Mouse (Mus musculus): ENCODE data around the gene Tacr3. TPM values are rescaled to one million over a fixed set of nuclear protein-coding genes. Genes with fewer than 3 reads are reported as not detected.

Tacr3 gene
- polyA plus RNA-seq (2015; fragmentation: Nextera tagmentation; extraction: Ambion mirVana), result 0.04 TPM in 1 of 2 replicates, not detected in the other

DNA sequence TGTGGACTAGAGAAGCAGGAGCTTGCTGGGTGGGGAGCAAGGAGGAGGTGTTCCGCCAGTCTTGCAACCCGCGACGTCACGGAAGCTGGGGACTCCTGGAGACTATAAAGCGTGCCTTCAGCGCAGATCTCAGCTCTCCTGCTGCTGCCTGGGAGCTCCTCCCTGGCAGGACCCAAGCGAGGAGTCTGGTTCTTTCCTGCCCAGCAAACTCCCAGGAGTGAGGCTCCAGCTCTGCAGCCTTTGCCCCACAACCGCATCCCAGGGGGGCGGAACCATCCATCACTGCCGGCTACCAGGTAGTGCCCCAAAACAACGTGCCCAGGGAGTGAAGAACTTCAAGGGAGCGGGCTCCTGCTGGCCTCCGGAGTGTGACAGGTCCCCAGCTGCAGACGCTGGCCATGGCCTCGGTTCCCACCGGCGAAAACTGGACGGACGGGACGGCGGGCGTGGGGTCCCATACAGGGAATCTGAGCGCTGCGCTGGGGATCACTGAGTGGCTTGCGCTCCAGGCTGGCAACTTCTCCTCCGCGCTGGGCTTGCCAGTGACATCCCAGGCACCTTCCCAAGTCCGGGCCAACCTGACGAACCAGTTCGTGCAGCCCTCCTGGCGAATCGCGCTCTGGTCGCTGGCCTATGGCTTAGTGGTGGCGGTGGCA, at the start of gene Tacr3:
Gene Tacr3, plus strand, starts transcription at position 133 of the 656 bp plus-strand sequence.
- H3K4me2 ChIP-seq, result peak within 1 kb of the TSS; percentile 62
- H3K27me3 ChIP-seq, result peaks cover 14% of the 10 kb centered on the region; the same call in 1 of the 2 replicates
- under 1% methylated on average over 36 of the region's 36 CpGs for WGBS
- H3K27ac ChIP-seq, result no peak within 1 kb of the TSS
- no peaks in the 10 kb centered on the region for H3K9me3 ChIP-seq
- H3K36me3 ChIP-seq, result no peaks in the 10 kb centered on the region
- H3K4me3 ChIP-seq, result peak within 1 kb of the TSS; percentile 28
- peaks cover 11% of the 10 kb centered on the region for H3K4me1 ChIP-seq
- 0 out of 2 replicates have a peak, but pooled peaks have one; percentile 35 for ATAC-seq (ENCODE audit: borderline replicate concordance, extremely low read depth, low FRiP score, low TSS enrichment)
- no peak within 1 kb of the TSS for H3K9ac ChIP-seq

DNA sequence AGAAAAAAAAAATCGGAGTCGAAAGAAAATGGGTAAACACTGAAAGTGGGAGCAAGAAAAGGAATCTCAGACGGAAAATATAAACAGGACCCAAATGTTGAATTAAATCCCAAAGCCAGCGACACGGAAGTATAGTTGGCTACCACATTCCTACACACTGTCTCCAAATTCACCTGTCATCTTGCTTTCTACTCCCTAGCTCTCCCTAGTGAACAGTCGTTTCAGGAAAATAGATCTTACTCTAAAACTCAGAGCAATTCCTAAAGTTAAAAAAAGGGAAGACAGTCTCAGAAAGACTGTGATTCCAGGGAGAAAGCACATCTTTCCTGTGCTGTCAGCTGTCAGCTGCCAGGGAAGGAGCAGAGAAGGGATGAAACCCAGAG, 324 bp upstream of the Tacr3 start:
- Histone ChIP-seq H3K4me1 (peaks cover 11% of the 10 kb centered on the region), H3K9ac (no peak overlapping the region), H3K9me3 (no peaks in the 10 kb centered on the region), H3K27ac (no peak overlapping the region), H3K36me3 (no peaks in the 10 kb centered on the region), H3K27me3 (peaks cover 14% of the 10 kb centered on the region; the same call in 1 of the 2 replicates), H3K4me2 (peak overlapping the region; percentile 62), H3K4me3 (peak overlapping the region; percentile 28; the same call in 1 of the 2 replicates)
- no peak for ATAC-seq (ENCODE audit: borderline replicate concordance, extremely low read depth, low FRiP score, low TSS enrichment)
- WGBS, result 38% methylated on average over 6 of the region's 6 CpGs

DNA sequence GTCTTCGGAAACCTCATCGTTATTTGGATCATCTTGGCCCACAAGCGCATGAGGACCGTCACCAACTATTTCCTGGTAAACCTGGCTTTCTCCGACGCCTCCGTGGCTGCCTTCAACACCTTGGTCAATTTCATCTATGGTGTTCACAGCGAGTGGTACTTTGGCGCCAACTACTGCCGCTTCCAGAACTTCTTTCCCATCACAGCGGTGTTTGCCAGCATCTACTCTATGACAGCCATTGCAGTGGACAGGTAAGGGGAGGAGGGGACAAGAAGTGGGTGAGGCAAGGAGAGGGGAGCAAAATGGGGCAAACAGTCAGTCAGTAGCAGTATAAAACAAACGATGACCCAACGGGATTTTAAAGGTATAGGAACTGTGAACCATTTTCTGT, 719 bp downstream of the Tacr3 start:
- no peaks in the 10 kb centered on the region for H3K36me3 ChIP-seq
- H3K27me3 ChIP-seq, result peaks cover 14% of the 10 kb centered on the region; the same call in 1 of the 2 replicates
- peaks cover 11% of the 10 kb centered on the region for H3K4me1 ChIP-seq
- H3K9ac ChIP-seq, result no peak overlapping the region
- no peaks in the 10 kb centered on the region for H3K9me3 ChIP-seq
- H3K27ac ChIP-seq, result no peak overlapping the region
- peak overlapping the region; percentile 28 for H3K4me3 ChIP-seq
- peak overlapping the region; percentile 62 for H3K4me2 ChIP-seq
- ATAC-seq (ENCODE audit: borderline replicate concordance, extremely low read depth, low FRiP score, low TSS enrichment), result no peak
- 9% methylated on average over 13 of the region's 13 CpGs for WGBS

DNA sequence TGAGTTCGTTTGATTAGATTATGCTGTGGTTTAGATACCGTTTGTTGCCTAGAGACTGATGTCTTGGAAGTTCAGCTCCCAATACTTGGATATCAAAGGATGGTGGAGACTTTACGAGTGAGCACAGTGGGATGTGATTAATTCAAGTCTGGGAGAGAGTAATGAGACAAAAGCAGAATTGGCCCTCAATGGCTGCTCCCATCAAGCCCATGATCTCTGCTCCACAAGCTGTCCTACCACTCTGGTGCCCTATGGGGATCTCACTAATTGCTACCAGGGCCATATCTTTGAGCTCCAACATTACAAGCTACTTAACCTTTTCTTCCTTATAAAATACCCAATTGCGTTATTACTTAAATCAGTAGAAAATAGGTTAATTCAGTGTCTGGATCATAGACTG, 22.5 kb downstream of the Tacr3 start:
- no peak for ATAC-seq (ENCODE audit: borderline replicate concordance, extremely low read depth, low FRiP score, low TSS enrichment)
- Histone ChIP-seq H3K36me3 (no peaks in the 10 kb centered on the region), H3K4me3 (no peak overlapping the region), H3K9me3 (no peaks in the 10 kb centered on the region), H3K4me1 (no peaks in the 10 kb centered on the region), H3K4me2 (no peak overlapping the region), H3K9ac (no peak overlapping the region), H3K27me3 (no peaks in the 10 kb centered on the region), H3K27ac (no peak overlapping the region)
- WGBS, result 53% methylated on average over 4 of the region's 4 CpGs

DNA sequence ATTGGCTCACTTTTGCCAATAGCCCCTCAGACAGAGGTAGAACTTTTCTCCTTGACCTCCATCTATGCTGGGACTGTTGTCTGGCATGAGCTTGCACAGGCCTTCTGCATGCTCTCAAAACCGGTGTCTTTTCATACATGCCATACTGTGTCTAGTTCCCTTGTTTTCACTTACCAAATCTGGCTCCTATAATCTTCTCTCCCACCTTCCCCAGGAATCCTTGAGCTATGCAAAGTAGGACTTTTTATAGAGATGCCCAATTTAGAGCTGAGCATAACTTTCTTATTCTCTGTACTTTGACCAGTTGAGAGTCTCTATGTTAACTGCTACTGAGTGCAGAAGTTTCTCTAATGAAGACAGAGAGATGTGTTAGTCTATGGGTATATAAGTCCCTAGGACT, 48.9 kb downstream of the Tacr3 start:
- Histone ChIP-seq H3K9me3 (no peaks in the 10 kb centered on the region), H3K27me3 (no peaks in the 10 kb centered on the region), H3K9ac (no peak overlapping the region), H3K27ac (no peak overlapping the region), H3K36me3 (no peaks in the 10 kb centered on the region), H3K4me1 (no peaks in the 10 kb centered on the region), H3K4me3 (no peak overlapping the region), H3K4me2 (no peak overlapping the region)
- no peak for ATAC-seq (ENCODE audit: borderline replicate concordance, extremely low read depth, low FRiP score, low TSS enrichment)
- 76% methylated on average over 1 of the region's 1 CpGs for WGBS

DNA sequence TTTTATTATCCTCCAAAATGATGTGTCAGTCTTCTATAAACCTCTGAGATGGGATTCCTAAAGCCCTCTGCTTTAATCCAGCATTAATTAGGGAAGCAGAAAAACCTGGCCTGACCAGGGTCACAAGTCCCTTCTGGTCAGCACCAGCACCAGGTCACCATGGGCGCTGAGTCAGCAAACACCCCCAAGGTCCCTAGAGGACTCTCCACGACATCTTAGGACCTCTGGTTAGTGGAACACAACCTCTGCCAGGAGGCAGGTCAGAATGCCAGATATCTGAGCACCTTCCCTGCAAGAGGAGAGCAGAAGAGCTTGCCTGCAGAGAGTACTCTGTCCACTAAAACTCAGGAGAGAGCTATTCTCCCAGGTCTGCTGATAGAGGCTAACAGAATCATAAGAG, 67.0 kb downstream of the Tacr3 start:
- no peak for ATAC-seq (ENCODE audit: borderline replicate concordance, extremely low read depth, low FRiP score, low TSS enrichment)
- H3K27ac ChIP-seq, result no peak overlapping the region
- H3K9ac ChIP-seq, result no peak overlapping the region
- H3K4me2 ChIP-seq, result no peak overlapping the region
- H3K27me3 ChIP-seq, result no peaks in the 10 kb centered on the region
- H3K9me3 ChIP-seq, result no peaks in the 10 kb centered on the region
- H3K36me3 ChIP-seq, result no peaks in the 10 kb centered on the region
- WGBS, result 54% methylated on average over 2 of the region's 2 CpGs
- no peaks in the 10 kb centered on the region for H3K4me1 ChIP-seq
- H3K4me3 ChIP-seq, result no peak overlapping the region

DNA sequence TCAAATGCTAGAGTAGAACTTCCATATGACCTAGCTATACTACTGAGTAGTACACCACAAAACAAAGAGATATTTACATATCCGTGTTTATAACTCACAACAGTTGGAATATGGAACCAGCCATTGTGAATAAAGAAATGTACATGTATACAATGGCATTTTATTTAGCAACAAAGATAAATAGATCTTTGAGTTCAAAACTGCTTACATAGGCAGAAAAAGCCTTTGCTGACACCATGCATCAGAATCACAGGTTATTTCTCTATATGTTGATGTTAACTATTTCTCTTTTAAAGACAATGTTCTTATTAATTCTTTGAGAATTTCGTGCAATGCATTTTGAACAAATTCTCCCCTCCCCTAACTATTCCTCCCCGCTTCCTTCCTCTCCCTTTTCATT, 80.1 kb downstream of the Tacr3 start:
- Histone ChIP-seq H3K36me3 (no peaks in the 10 kb centered on the region), H3K9me3 (no peaks in the 10 kb centered on the region), H3K9ac (no peak overlapping the region), H3K4me2 (no peak overlapping the region), H3K27me3 (no peaks in the 10 kb centered on the region), H3K4me3 (no peak overlapping the region), H3K4me1 (no peaks in the 10 kb centered on the region), H3K27ac (no peak overlapping the region)
- 68% methylated on average over 3 of the region's 3 CpGs for WGBS
- ATAC-seq (ENCODE audit: borderline replicate concordance, extremely low read depth, low FRiP score, low TSS enrichment), result no peak

DNA sequence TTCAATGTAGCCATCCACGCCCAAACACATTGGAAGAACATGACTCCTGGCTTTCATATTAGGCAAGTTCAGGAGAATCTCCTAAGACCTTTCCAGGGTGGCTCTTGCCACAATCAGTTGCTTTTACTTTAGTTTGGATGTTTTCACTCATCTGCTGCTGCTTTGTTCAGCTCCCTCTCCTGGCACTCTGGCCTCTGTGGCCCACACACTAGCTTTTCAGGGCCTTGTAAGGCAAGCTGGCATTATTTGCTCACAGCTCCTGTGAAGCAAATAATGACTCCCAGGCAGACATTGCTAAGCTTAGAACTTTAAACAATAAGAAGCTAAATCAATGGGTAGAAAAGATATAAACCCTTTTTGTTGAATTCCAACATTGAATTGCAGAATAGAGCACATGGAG, 105.9 kb downstream of the Tacr3 start:
- no peak for ATAC-seq (ENCODE audit: borderline replicate concordance, extremely low read depth, low FRiP score, low TSS enrichment)
- no peak overlapping the region for H3K9ac ChIP-seq
- 57% methylated on average over 1 of the region's 1 CpGs for WGBS
- H3K27ac ChIP-seq, result no peak overlapping the region
- no peak overlapping the region for H3K4me2 ChIP-seq
- H3K9me3 ChIP-seq, result no peaks in the 10 kb centered on the region
- no peaks in the 10 kb centered on the region for H3K27me3 ChIP-seq
- H3K4me3 ChIP-seq, result no peak overlapping the region
- no peaks in the 10 kb centered on the region for H3K4me1 ChIP-seq
- no peaks in the 10 kb centered on the region for H3K36me3 ChIP-seq

DNA sequence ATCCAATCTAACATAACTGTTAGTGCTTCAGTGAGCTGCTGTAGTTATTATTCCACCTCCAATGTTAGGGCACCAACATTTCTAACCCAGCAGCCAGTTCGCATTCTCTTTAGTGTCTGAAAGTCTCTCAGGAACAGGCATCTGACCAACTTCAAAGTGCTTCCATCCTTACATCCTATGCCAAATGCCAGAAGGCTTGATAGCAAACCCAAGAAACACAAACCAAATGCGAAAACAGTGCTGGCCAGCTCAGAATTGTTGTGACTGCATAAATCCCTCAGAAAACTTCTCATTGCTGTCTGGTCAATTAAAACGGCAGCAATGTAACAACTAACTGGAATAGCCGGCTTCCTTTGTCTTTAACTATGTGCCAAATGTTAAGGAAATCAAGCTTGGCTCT, 106.7 kb downstream of the Tacr3 start:
- Histone ChIP-seq H3K27me3 (no peaks in the 10 kb centered on the region), H3K9me3 (no peaks in the 10 kb centered on the region), H3K4me2 (no peak overlapping the region), H3K36me3 (no peaks in the 10 kb centered on the region), H3K9ac (no peak overlapping the region), H3K27ac (no peak overlapping the region), H3K4me3 (no peak overlapping the region), H3K4me1 (no peaks in the 10 kb centered on the region)
- ATAC-seq (ENCODE audit: borderline replicate concordance, extremely low read depth, low FRiP score, low TSS enrichment), result no peak
- 87% methylated on average over 4 of the region's 4 CpGs for WGBS

DNA sequence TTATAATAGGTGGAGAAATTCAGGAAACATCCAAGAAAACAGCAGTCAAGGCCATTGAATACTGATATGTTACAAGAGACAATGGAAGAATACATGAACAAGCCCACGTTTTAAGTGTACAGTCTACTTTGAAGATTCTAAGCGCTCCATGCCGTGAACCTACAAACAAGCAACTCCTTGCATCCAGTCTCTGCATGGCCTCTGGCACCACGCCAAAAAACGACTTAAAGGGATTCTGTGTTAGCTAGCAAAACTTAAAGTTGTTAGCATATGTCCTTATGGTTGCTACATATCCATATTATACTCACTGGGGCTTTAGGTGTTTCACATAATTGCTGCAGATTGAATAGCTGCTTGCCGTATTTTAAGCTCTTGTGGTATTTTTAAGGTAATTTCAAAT, 134.7 kb downstream of the Tacr3 start:
- Histone ChIP-seq H3K36me3 (no peaks in the 10 kb centered on the region), H3K4me2 (no peak overlapping the region), H3K27me3 (no peaks in the 10 kb centered on the region), H3K27ac (no peak overlapping the region), H3K9me3 (no peaks in the 10 kb centered on the region), H3K4me1 (no peaks in the 10 kb centered on the region), H3K4me3 (no peak overlapping the region), H3K9ac (no peak overlapping the region)
- ATAC-seq (ENCODE audit: borderline replicate concordance, extremely low read depth, low FRiP score, low TSS enrichment), result no peak
- WGBS, result 50% methylated on average over 6 of the region's 6 CpGs

DNA sequence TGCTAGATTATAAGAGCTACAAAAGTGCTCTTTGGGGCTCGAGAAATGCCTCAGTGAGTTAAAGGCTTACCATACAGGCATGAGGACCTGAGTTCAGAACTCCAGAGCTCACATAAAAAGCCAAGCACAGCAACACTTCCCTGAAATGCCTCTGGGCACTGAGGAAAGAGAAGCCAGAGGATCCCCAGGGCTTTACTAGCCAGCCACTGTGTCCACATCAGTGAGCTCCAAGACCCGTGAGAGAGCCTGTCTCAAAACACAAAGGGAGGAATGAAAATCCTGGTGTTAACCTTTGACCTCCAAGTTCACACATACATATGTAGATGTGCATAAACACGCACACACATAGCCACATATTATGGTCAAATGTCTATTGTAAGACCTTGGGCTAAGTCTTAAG, 150.1 kb downstream of the Tacr3 start:
- Histone ChIP-seq H3K9ac (no peak overlapping the region), H3K9me3 (no peaks in the 10 kb centered on the region), H3K27ac (no peak overlapping the region), H3K4me1 (no peaks in the 10 kb centered on the region), H3K4me3 (no peak overlapping the region), H3K36me3 (no peaks in the 10 kb centered on the region), H3K27me3 (no peaks in the 10 kb centered on the region), H3K4me2 (no peak overlapping the region)
- WGBS, result 57% methylated on average over 3 of the region's 3 CpGs
- no peak for ATAC-seq (ENCODE audit: borderline replicate concordance, extremely low read depth, low FRiP score, low TSS enrichment)

DNA sequence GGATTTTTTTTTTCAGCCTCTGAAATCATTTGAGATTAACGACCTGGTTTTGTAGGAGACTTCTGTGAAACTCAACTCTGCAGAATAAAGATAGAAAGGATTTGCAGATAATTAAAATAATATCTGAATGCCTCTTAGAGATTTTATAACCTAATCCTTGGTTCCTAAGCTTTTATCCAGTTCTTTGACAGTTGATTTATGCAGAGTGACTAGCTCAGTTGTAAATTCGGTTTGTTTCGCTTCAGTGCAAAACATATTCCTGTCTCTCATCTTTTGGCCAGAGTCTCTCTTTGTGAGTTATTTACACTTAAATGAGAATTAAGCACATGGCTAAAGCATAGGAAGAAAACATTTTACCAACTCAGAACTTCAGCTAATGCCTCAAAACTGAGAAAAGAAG, 151.3 kb downstream of the Tacr3 start:
- Histone ChIP-seq H3K4me2 (no peak overlapping the region), H3K27ac (no peak overlapping the region), H3K4me3 (no peak overlapping the region), H3K4me1 (no peaks in the 10 kb centered on the region), H3K9me3 (no peaks in the 10 kb centered on the region), H3K9ac (no peak overlapping the region), H3K36me3 (no peaks in the 10 kb centered on the region), H3K27me3 (no peaks in the 10 kb centered on the region)
- WGBS, result 63% methylated on average over 3 of the region's 3 CpGs
- no peak for ATAC-seq (ENCODE audit: borderline replicate concordance, extremely low read depth, low FRiP score, low TSS enrichment)

All from lung, embryonic 15.5 days (tissue).